Mouse (Mus musculus): ENCODE measurements around the gene Ezr. TPM values are rescaled to one million over a fixed set of nuclear protein-coding genes. Genes with fewer than 3 reads are reported as not detected.
A peak's percentile ranks its signal among the peaks of the same experiment; 100 is the strongest.

The Ezr gene
- total RNA-seq, 2 experiments from 2014 or later = 1.5 to 1.9 TPM

- Histone ChIP-seq H3K27ac (no peak overlapping the region), H3K4me3 (no peak overlapping the region)
- no peak for DNase-seq
- TF ChIP-seq CTCF (IDR thresholded peaks at IDR 0.05) = no peak
- intact Hi-C loops (cut with DNase I) = no loop called here
These were observed 38.8 kb downstream of the Ezr start for GRCm38 (mm10) chr17:6743787-6744239.

GRCm38 (mm10) chr17:6743039-6743575 is 39.5 kb downstream of the Ezr start:
- Histone ChIP-seq H3K4me3 (no peak overlapping the region), H3K27ac (no peak overlapping the region)
- TF ChIP-seq CTCF (IDR thresholded peaks at IDR 0.05) = no peak
- intact Hi-C loops (cut with DNase I) = no loop called here
- no peak for DNase-seq

GRCm38 (mm10) chr17:6742083-6743038 is 40.2 kb downstream of the Ezr start:
- Histone ChIP-seq H3K27ac (no peak overlapping the region), H3K4me3 (peak overlapping the region; percentile 13)
- intact Hi-C loops (cut with DNase I) = no loop called here
- no peak for TF ChIP-seq CTCF (IDR thresholded peaks at IDR 0.05)
- DNase-seq = peak; percentile 60

- TF ChIP-seq CTCF (IDR thresholded peaks at IDR 0.05) = no peak
- Histone ChIP-seq H3K4me3 (no peak overlapping the region), H3K27ac (no peak overlapping the region)
- intact Hi-C loops (cut with DNase I) = no loop called here
- no peak for DNase-seq
These were observed 41.3 kb downstream of the Ezr start for GRCm38 (mm10) chr17:6741271-6741670.

- TF ChIP-seq CTCF (IDR thresholded peaks at IDR 0.05) = no peak
- Histone ChIP-seq H3K27ac (no peak overlapping the region), H3K4me3 (no peak overlapping the region)
- no peak for DNase-seq
- intact Hi-C loops (cut with DNase I) = no loop called here
These were observed 42.0 kb downstream of the Ezr start for GRCm38 (mm10) chr17:6740331-6741170.

GRCm38 (mm10) chr17:6739756-6740155 is 42.8 kb downstream of the Ezr start:
- no peak for DNase-seq
- Histone ChIP-seq H3K4me3 (no peak overlapping the region), H3K27ac (no peak overlapping the region)
- no peak for TF ChIP-seq CTCF (IDR thresholded peaks at IDR 0.05)
- intact Hi-C loops (cut with DNase I) = no loop called here

GRCm38 (mm10) chr17:6739266-6739665 is 43.3 kb downstream of the Ezr start:
- intact Hi-C loops (cut with DNase I) = no loop called here
- Histone ChIP-seq H3K27ac (no peak overlapping the region), H3K4me3 (no peak overlapping the region)
- TF ChIP-seq CTCF (IDR thresholded peaks at IDR 0.05) = no peak
- DNase-seq = no peak

- no peak for DNase-seq
- no peak for TF ChIP-seq CTCF (IDR thresholded peaks at IDR 0.05)
- intact Hi-C loops (cut with DNase I) = no loop called here
- Histone ChIP-seq H3K4me3 (no peak overlapping the region), H3K27ac (no peak overlapping the region)
These were observed 43.7 kb downstream of the Ezr start for GRCm38 (mm10) chr17:6738836-6739235.

- intact Hi-C loops (cut with DNase I) = no loop called here
- no peak overlapping the region for H3K4me3 ChIP-seq
- no peak for DNase-seq
- no peak overlapping the region for H3K27ac ChIP-seq
- TF ChIP-seq CTCF (IDR thresholded peaks at IDR 0.05) = no peak
These were observed 45.1 kb downstream of the Ezr start for GRCm38 (mm10) chr17:6737273-6737997.

GRCm38 (mm10) chr17:6736306-6737272 is 46.0 kb downstream of the Ezr start:
- intact Hi-C loops (cut with DNase I) = no loop called here
- Histone ChIP-seq H3K27ac (no peak overlapping the region), H3K4me3 (no peak overlapping the region)
- DNase-seq = no peak
- no peak for TF ChIP-seq CTCF (IDR thresholded peaks at IDR 0.05)

GRCm38 (mm10) chr17:6734746-6735441 is 47.7 kb downstream of the Ezr start:
- intact Hi-C loops (cut with DNase I) = no loop called here
- Histone ChIP-seq H3K4me3 (no peak overlapping the region), H3K27ac (no peak overlapping the region)
- DNase-seq = no peak
- TF ChIP-seq CTCF (IDR thresholded peaks at IDR 0.05) = no peak
